Mouse (Mus musculus): ENCODE measurements around the gene Agpat3. TPM values are rescaled to one million over a fixed set of nuclear protein-coding genes. Genes with fewer than 3 reads are reported as not detected.
A peak's percentile ranks its signal among the peaks of the same experiment; 100 is the strongest.

Agpat3 gene
- polyA plus RNA-seq, 1 experiment, result 36.8 TPM

DNA sequence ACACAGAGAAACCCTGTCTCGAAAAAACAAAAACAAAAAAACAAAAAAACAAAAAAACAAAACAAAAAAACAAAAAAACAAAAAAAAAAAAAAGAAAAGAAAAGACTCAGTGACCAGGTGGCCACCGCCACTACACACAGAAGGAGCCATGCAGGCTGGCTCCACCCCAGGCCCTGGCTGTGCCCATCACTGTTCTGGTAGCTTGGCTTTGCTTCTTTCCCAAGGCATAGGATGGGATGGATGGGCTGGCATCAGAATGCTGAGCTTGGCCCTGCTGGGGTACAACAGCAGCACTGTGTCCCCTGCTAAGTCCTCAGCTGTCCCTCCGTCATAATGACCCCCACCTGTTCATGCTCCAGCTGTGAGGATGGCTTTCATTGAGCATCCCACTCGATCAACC is 63.4 kb downstream of the Agpat3 start:
- TF ChIP-seq POLR2A (IDR thresholded peaks at IDR 0.05; ENCODE audit: borderline replicate concordance, low read depth, low read length), result no peak
- no peak for TF ChIP-seq CTCF (IDR thresholded peaks at IDR 0.05; ENCODE audit: low read depth, low read length)
- Histone ChIP-seq H3K4me3 (ENCODE audit: insufficient read depth, low read length) (no peak overlapping the region), H3K4me1 (ENCODE audit: control insufficient read depth, insufficient read depth, low read length) (peaks cover 9% of the 10 kb centered on the region), H3K27ac (ENCODE audit: insufficient read depth, low read depth, low read length) (no peak overlapping the region)

DNA sequence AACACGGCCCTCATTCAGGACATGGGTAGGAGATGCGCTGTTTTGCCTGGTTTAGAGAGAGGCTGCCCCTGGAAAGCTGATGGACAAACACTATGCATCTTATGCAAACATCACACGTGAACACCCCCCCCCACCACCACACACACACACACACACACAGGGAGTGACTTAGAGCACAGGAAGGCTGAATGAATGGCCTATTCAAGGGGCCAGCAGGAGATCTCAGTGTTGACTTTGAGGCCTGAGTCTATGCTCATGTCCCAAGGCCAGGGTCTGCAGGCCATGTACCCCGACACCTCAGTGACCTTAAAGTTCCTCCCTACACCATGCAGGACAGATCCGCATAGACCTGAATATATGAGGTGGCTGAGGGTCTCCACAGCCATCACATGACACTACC is 64.2 kb downstream of the Agpat3 start:
- peaks cover 2% of the 10 kb centered on the region for H3K4me1 ChIP-seq (ENCODE audit: control insufficient read depth, insufficient read depth, low read length)
- H3K4me3 ChIP-seq (ENCODE audit: insufficient read depth, low read length), result no peak overlapping the region
- TF ChIP-seq POLR2A (IDR thresholded peaks at IDR 0.05; ENCODE audit: borderline replicate concordance, low read depth, low read length) (no peak), CTCF (IDR thresholded peaks at IDR 0.05; ENCODE audit: low read depth, low read length) (no peak)
- H3K27ac ChIP-seq (ENCODE audit: insufficient read depth, low read depth, low read length), result no peak overlapping the region

DNA sequence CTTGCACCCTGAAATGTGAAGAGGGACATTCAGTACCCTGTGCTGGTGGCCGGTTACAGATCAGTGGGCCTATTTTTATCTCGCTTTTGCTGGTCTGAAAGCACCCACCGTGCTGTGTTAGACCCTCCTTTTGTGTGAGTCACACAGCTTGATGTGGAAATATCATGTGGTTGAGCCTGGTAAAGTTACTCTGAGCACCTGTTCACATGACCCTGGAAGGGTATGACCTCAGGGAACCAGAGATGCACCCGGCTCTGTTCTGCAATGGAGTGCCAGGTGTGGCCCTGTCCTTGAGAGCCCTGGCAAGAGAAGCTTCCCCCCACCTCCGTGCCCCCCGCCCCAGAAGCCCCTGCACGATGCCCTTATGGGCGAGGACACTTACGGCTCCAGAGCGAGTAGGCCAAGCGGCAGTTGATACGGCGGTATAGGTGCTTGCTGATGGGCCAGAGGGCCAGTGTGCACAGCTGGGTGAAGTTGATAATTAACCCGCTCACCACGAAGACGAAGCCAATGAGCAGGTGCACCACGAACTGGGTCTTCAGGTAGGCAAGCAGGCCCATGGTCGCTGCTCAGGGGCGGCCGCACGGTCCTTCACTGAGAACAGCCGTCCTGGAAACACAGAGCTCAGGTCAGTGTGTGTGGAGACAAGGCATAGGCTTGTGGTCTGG is 64.7 kb downstream of the Agpat3 start:
- Histone ChIP-seq H3K4me1 (ENCODE audit: control insufficient read depth, insufficient read depth, low read length) (no peaks in the 10 kb centered on the region), H3K27ac (ENCODE audit: insufficient read depth, low read depth, low read length) (no peak overlapping the region), H3K4me3 (ENCODE audit: insufficient read depth, low read length) (no peak overlapping the region)
- no peak for TF ChIP-seq POLR2A (IDR thresholded peaks at IDR 0.05; ENCODE audit: borderline replicate concordance, low read depth, low read length)
- no peak for TF ChIP-seq CTCF (IDR thresholded peaks at IDR 0.05; ENCODE audit: low read depth, low read length)

DNA sequence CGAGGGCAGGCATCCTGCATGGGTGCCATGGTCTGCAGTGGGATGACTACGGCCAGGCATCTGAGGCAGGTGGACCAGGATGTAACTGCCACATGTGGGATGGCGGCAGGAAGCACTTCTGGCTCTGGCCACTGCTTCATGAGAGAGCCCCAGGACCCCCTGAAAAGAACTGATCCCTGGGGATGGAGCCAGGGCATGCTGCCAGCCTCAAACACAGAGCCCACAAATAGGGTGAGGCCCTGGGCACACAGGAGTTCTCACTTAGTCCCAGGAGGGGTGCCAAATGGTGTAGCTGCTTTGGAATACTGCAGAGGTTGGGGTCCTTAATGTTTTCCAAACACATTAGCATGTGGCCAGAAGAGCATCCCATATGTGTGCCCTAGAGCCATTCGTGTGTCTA is 66.3 kb downstream of the Agpat3 start:
- Histone ChIP-seq H3K4me3 (ENCODE audit: insufficient read depth, low read length) (no peak overlapping the region), H3K4me1 (ENCODE audit: control insufficient read depth, insufficient read depth, low read length) (no peaks in the 10 kb centered on the region), H3K27ac (ENCODE audit: insufficient read depth, low read depth, low read length) (no peak overlapping the region)
- TF ChIP-seq POLR2A (IDR thresholded peaks at IDR 0.05; ENCODE audit: borderline replicate concordance, low read depth, low read length) (no peak), CTCF (IDR thresholded peaks at IDR 0.05; ENCODE audit: low read depth, low read length) (no peak)

DNA sequence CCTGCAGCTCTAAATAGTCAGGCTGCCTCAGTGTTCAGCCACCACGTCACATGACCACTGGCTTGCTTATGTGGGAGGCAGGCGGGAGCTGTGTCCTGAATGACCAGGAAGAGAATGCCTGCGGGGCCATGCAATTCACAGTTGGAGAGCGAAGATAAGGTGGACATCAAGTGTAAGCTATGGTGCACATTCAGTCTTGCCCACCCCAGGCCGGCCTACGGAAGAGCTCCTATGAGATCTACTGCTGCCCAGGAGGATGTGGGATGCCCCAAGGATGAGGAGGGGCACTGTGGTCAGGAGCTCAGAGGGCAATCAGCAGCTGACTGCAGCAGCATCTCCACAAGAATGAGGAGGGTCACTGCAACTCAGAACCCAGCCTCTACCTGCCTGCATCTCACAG is 66.9 kb downstream of the Agpat3 start:
- Histone ChIP-seq H3K4me3 (ENCODE audit: insufficient read depth, low read length) (no peak overlapping the region), H3K27ac (ENCODE audit: insufficient read depth, low read depth, low read length) (no peak overlapping the region), H3K4me1 (ENCODE audit: control insufficient read depth, insufficient read depth, low read length) (no peaks in the 10 kb centered on the region)
- TF ChIP-seq POLR2A (IDR thresholded peaks at IDR 0.05; ENCODE audit: borderline replicate concordance, low read depth, low read length) (no peak), CTCF (IDR thresholded peaks at IDR 0.05; ENCODE audit: low read depth, low read length) (no peak)

DNA sequence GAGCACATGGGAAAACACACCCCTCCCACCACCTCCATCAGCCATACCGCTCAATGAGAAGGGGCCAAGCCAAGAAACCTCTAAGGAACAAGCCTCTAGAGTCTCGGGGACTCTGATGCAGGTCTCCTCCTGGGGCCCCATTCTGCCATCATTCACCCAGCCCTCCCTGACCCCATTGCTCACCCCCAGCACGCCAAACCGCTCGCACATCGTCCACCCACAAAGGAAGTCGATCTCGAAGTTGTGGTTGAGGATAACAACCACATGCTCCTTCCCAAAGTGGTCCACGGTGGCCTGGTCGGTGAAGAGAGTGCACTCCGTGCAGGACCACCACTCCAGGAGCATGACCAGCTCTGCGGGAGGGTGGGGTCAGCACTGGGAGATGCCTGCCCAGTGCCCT is 67.5 kb downstream of the Agpat3 start:
- Histone ChIP-seq H3K27ac (ENCODE audit: insufficient read depth, low read depth, low read length) (no peak overlapping the region), H3K4me1 (ENCODE audit: control insufficient read depth, insufficient read depth, low read length) (no peaks in the 10 kb centered on the region), H3K4me3 (ENCODE audit: insufficient read depth, low read length) (no peak overlapping the region)
- TF ChIP-seq POLR2A (IDR thresholded peaks at IDR 0.05; ENCODE audit: borderline replicate concordance, low read depth, low read length), result no peak
- TF ChIP-seq CTCF (IDR thresholded peaks at IDR 0.05; ENCODE audit: low read depth, low read length), result no peak

DNA sequence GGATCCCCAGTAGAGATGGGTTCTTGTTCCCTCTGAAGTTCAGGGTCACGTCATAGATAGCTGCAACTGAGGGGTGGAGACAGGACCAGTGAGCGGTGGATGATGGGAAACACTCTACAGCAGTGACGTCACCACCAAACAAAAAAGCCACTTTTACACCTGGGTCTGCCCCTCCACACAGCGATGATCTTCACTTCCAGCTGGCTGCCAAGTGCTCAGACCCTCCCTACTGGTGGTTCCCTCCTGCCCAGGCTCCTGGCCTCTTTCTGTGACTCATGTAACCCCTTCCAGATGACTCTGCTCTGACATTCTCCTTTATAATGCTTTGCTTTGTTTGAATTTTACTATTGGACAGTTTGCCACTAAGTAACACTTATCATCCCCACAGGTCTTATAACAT is 69.9 kb downstream of the Agpat3 start:
- Histone ChIP-seq H3K27ac (ENCODE audit: insufficient read depth, low read depth, low read length) (no peak overlapping the region), H3K4me3 (ENCODE audit: insufficient read depth, low read length) (no peak overlapping the region), H3K4me1 (ENCODE audit: control insufficient read depth, insufficient read depth, low read length) (no peaks in the 10 kb centered on the region)
- TF ChIP-seq CTCF (IDR thresholded peaks at IDR 0.05; ENCODE audit: low read depth, low read length), result no peak
- TF ChIP-seq POLR2A (IDR thresholded peaks at IDR 0.05; ENCODE audit: borderline replicate concordance, low read depth, low read length), result no peak

DNA sequence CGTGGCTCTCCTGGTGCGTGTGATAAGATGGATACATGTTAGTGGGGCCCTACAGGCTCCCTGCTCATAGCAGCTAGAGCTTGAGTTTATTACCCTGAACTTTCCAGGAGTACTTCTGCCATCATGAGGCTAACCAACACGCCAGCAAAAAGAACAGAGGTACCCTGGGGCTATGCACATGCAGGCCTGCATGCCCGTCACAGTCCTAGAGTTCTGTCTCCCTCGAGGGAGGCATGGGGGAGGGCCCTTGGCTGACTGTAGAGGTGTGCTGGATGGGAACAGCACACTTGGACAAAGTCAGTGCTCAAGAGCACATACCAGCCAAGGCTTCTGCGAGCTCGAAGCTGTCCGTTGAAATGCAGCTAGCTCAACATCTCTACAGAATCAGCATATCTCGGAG is 71.8 kb downstream of the Agpat3 start:
- TF ChIP-seq POLR2A (IDR thresholded peaks at IDR 0.05; ENCODE audit: borderline replicate concordance, low read depth, low read length) (no peak), CTCF (IDR thresholded peaks at IDR 0.05; ENCODE audit: low read depth, low read length) (no peak)
- Histone ChIP-seq H3K27ac (ENCODE audit: insufficient read depth, low read depth, low read length) (no peak overlapping the region), H3K4me1 (ENCODE audit: control insufficient read depth, insufficient read depth, low read length) (no peaks in the 10 kb centered on the region), H3K4me3 (ENCODE audit: insufficient read depth, low read length) (no peak overlapping the region)

DNA sequence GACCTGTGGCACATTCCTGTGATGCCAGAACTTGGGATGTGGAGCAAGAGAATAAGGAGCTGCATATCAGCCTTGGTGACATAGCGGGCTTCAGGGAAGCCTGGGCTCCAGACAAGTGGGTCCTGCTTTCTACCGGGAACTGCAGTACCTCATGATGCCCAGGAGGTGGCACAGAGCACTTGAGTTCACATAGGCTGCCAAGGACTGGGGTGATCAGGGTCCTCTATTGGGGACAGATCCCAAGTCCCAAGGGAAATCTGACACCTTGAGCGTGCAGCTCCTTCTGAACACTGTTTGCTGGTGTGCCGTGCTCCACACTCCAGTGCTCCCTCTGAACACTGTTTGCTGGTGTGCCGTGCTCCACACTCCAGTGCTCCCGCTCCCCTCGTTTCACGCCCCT is 73.1 kb downstream of the Agpat3 start:
- Histone ChIP-seq H3K4me3 (ENCODE audit: insufficient read depth, low read length) (no peak overlapping the region), H3K27ac (ENCODE audit: insufficient read depth, low read depth, low read length) (no peak overlapping the region), H3K4me1 (ENCODE audit: control insufficient read depth, insufficient read depth, low read length) (no peaks in the 10 kb centered on the region)
- no peak for TF ChIP-seq POLR2A (IDR thresholded peaks at IDR 0.05; ENCODE audit: borderline replicate concordance, low read depth, low read length)
- TF ChIP-seq CTCF (IDR thresholded peaks at IDR 0.05; ENCODE audit: low read depth, low read length), result peak; percentile 78

DNA sequence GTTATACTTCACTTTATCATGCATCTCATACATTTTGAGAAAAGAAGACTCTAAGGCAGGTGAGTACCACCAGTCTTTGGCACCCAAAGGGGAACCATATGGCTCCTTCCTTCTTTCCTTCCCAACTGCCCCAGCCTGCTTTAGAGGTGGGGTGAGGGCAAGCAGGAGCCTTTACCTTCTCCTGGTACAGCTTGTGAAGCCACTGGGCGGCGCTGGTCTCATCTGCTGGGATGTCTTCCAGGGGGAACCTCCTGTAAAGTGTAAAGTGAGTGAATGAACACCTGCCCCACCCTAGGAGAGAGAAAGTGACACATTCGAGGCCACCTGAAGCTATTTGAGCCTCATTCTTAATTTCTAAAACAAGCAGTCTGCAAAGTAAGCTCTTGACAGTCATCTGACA is 74.5 kb downstream of the Agpat3 start:
- Histone ChIP-seq H3K4me3 (ENCODE audit: insufficient read depth, low read length) (no peak overlapping the region), H3K27ac (ENCODE audit: insufficient read depth, low read depth, low read length) (no peak overlapping the region), H3K4me1 (ENCODE audit: control insufficient read depth, insufficient read depth, low read length) (no peaks in the 10 kb centered on the region)
- TF ChIP-seq CTCF (IDR thresholded peaks at IDR 0.05; ENCODE audit: low read depth, low read length) (no peak), POLR2A (IDR thresholded peaks at IDR 0.05; ENCODE audit: borderline replicate concordance, low read depth, low read length) (no peak)

DNA sequence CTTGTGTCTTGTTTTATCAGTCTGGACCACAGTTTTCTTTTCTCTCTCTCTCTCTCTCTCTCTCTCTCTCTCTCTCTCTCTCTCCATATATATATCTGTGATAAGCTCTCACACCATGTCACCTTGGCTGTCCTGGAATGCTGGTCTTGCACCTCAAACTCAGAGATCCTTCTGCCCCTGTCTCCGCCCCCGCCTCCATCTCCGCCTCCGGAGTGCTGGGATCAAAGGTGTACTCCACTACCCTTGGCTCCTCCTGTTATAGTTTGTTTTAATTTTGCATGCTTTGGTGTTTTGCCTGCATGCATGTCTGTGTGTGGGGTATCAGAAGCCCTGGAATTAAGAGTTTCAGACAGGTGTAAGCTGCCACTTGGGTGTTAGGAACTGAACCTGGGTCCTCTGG is 76.0 kb downstream of the Agpat3 start:
- no peak overlapping the region for H3K4me3 ChIP-seq (ENCODE audit: insufficient read depth, low read length)
- TF ChIP-seq POLR2A (IDR thresholded peaks at IDR 0.05; ENCODE audit: borderline replicate concordance, low read depth, low read length), result no peak
- no peak overlapping the region for H3K27ac ChIP-seq (ENCODE audit: insufficient read depth, low read depth, low read length)
- no peaks in the 10 kb centered on the region for H3K4me1 ChIP-seq (ENCODE audit: control insufficient read depth, insufficient read depth, low read length)
